Mouse (Mus musculus) retina, postnatal 1 day (tissue): ENCODE measurements around the gene Fam57b.
A peak's percentile ranks its signal among the peaks of the same experiment; 100 is the strongest.

Experiments
- DNase-seq: peaks from one replicate; pipeline ENCODE4 v3.0.0-alpha.2; 2012

The Fam57b gene

GRCm38 (mm10) chr7:126832036-126832598, 34.6 kb downstream of the Fam57b start:
- DNase-seq, result peak; percentile 91

GRCm38 (mm10) chr7:126833294-126833693, 35.8 kb downstream of the Fam57b start:
- no peak for DNase-seq

GRCm38 (mm10) chr7:126843276-126843675, 45.8 kb downstream of the Fam57b start:
- no peak for DNase-seq

GRCm38 (mm10) chr7:126845516-126845915, 48.0 kb downstream of the Fam57b start:
- peak; percentile 76 for DNase-seq

- DNase-seq, result no peak
Observed at GRCm38 (mm10) chr7:126847116-126847420, 49.6 kb downstream of the Fam57b start, which contains the start of gene Doc2a. TSS of gene Doc2a (plus strand) at chr7:126847416.

- DNase-seq, result peak; percentile 92
Observed at GRCm38 (mm10) chr7:126847421-126848398, 50.2 kb downstream of the Fam57b start.

GRCm38 (mm10) chr7:126848794-126849193, 51.3 kb downstream of the Fam57b start:
- peak; percentile 20 for DNase-seq

GRCm38 (mm10) chr7:126850161-126850560, 52.7 kb downstream of the Fam57b start:
- no peak for DNase-seq

- no peak for DNase-seq
Observed at GRCm38 (mm10) chr7:126851192-126851591, 53.7 kb downstream of the Fam57b start.

GRCm38 (mm10) chr7:126853454-126853853, 56.0 kb downstream of the Fam57b start:
- DNase-seq, result no peak

- no peak for DNase-seq
Observed at GRCm38 (mm10) chr7:126855641-126856040, 58.2 kb downstream of the Fam57b start.

GRCm38 (mm10) chr7:126856741-126857420, 59.4 kb downstream of the Fam57b start:
- DNase-seq, result no peak

- DNase-seq, result no peak
Observed at GRCm38 (mm10) chr7:126860987-126861386, 63.5 kb downstream of the Fam57b start.

GRCm38 (mm10) chr7:126861429-126862130, 64.1 kb downstream of the Fam57b start, which contains the start of gene Hirip3:
TSS of gene Hirip3 (plus strand) at chr7:126861972.
- DNase-seq, result peak; percentile 96

GRCm38 (mm10) chr7:126862147-126862784, 64.8 kb downstream of the Fam57b start, which contains the start of gene Ino80e:
TSS of gene Ino80e (minus strand) at chr7:126862377.
- DNase-seq, result peak; percentile 97

- no peak for DNase-seq
Observed at GRCm38 (mm10) chr7:126863791-126864190, 66.3 kb downstream of the Fam57b start.

GRCm38 (mm10) chr7:126867534-126867933, 70.1 kb downstream of the Fam57b start:
- DNase-seq, result no peak

GRCm38 (mm10) chr7:126868003-126868402, 70.5 kb downstream of the Fam57b start:
- no peak for DNase-seq

- DNase-seq, result no peak
Observed at GRCm38 (mm10) chr7:126869780-126870519, 72.5 kb downstream of the Fam57b start.

- DNase-seq, result no peak
Observed at GRCm38 (mm10) chr7:126870520-126870891, 73.0 kb downstream of the Fam57b start.

GRCm38 (mm10) chr7:126877239-126877638, 79.8 kb downstream of the Fam57b start:
- DNase-seq, result no peak
